Mouse (Mus musculus) stomach, embryonic 15.5 days (tissue): ENCODE measurements around the gene Serpina9. TPM values are rescaled to one million over a fixed set of nuclear protein-coding genes. Genes with fewer than 3 reads are reported as not detected.

Experiments used
- ATAC-seq: fragments of 200-750 bp; cut with Nextera tagmentation; 2 replicates; pipeline ENCODE4 v1.8.0; 2017; ENCODE audit warnings: low read depth, moderate number of reproducible peaks, moderate TSS enrichment; ENCODE audit not compliant: insufficient read depth, low FRiP score
- H3K27ac ChIP-seq: fragments of 300-500 bp; sonication (generic); 2 replicates; pipeline ENCODE4 v1.5.1; 2015; ENCODE audit warnings: mild to moderate bottlenecking, inconsistent platforms
- H3K27me3 ChIP-seq: fragments of 300-500 bp; sonication (generic); replicated peaks from 2 replicates; pipeline ENCODE4 v1.6.1; 2015; ENCODE audit warnings: inconsistent platforms
- H3K36me3 ChIP-seq: fragments of 300-500 bp; sonication (generic); 2 replicates; pipeline ENCODE4 v1.6.1; 2015; ENCODE audit warnings: inconsistent platforms
- H3K4me1 ChIP-seq: fragments of 300-500 bp; sonication (generic); 2 replicates; pipeline ENCODE4 v1.6.1; 2015; ENCODE audit warnings: inconsistent platforms
- H3K4me2 ChIP-seq: fragments of 300-500 bp; sonication (generic); 2 replicates; pipeline ENCODE4 v1.6.1; 2015; ENCODE audit warnings: mild to moderate bottlenecking, inconsistent platforms
- H3K4me3 ChIP-seq: fragments of 300-500 bp; sonication (generic); replicated peaks from 2 replicates; pipeline ENCODE4 v1.5.1; 2015; ENCODE audit warnings: inconsistent platforms
- H3K9ac ChIP-seq: fragments of 300-500 bp; sonication (generic); 2 replicates; pipeline ENCODE4 v1.6.1; 2015; ENCODE audit warnings: inconsistent platforms
- H3K9me3 ChIP-seq: fragments of 300-500 bp; sonication (generic); 2 replicates; pipeline ENCODE4 v1.6.1; 2016; ENCODE audit warnings: inconsistent platforms
- WGBS: fragments of 180-500 bp; shearing (Covaris S2); methylation state at CpG from one replicate; pipeline ENCODE4 v1.1.7; 2015; 5-methylcytosine and 5-hydroxymethylcytosine counted together
- polyA plus RNA-seq: library from polyadenylated mRNA; unstranded; fragments of >200 nt; fragmentation: Nextera tagmentation; extraction: Ambion mirVana; gene quantifications from 2 replicates; pipeline ENCODE4 v1.2.1, GENCODE M21; 2015

Serpina9 gene
- not detected in 2 replicates for polyA plus RNA-seq

GRCm38 (mm10) chr12:104013620-104014019 is at the start of gene Serpina9:
Serpina9 (minus strand) TSS chr12:104013755.
- Histone ChIP-seq H3K9me3 (no peaks in the 10 kb centered on the region), H3K27me3 (no peaks in the 10 kb centered on the region), H3K4me3 (no peak within 1 kb of the TSS), H3K9ac (no peak within 1 kb of the TSS), H3K4me1 (no peaks in the 10 kb centered on the region), H3K27ac (no peak within 1 kb of the TSS), H3K36me3 (no peaks in the 10 kb centered on the region), H3K4me2 (no peak within 1 kb of the TSS)
- ATAC-seq, result no peak
- WGBS, result 74% methylated on average over 6 of the region's 6 CpGs

GRCm38 (mm10) chr12:104061862-104062261 is 48.3 kb upstream of the Serpina9 start:
- no peaks in the 10 kb centered on the region for H3K9me3 ChIP-seq
- H3K27ac ChIP-seq, result no peak overlapping the region
- WGBS, result 40% methylated on average over 2 of the region's 2 CpGs
- no peak overlapping the region for H3K9ac ChIP-seq
- no peaks in the 10 kb centered on the region for H3K27me3 ChIP-seq
- no peak for ATAC-seq
- H3K4me3 ChIP-seq, result no peak overlapping the region
- H3K4me1 ChIP-seq, result no peaks in the 10 kb centered on the region
- H3K36me3 ChIP-seq, result no peaks in the 10 kb centered on the region
- no peak overlapping the region for H3K4me2 ChIP-seq

GRCm38 (mm10) chr12:104060126-104060525 is 46.6 kb upstream of the Serpina9 start:
- Histone ChIP-seq H3K9ac (no peak overlapping the region), H3K36me3 (no peaks in the 10 kb centered on the region), H3K4me3 (no peak overlapping the region), H3K27ac (no peak overlapping the region), H3K4me2 (no peak overlapping the region), H3K4me1 (no peaks in the 10 kb centered on the region), H3K27me3 (no peaks in the 10 kb centered on the region), H3K9me3 (no peaks in the 10 kb centered on the region)
- WGBS, result 77% methylated on average over 6 of the region's 6 CpGs
- no peak for ATAC-seq

DNA sequence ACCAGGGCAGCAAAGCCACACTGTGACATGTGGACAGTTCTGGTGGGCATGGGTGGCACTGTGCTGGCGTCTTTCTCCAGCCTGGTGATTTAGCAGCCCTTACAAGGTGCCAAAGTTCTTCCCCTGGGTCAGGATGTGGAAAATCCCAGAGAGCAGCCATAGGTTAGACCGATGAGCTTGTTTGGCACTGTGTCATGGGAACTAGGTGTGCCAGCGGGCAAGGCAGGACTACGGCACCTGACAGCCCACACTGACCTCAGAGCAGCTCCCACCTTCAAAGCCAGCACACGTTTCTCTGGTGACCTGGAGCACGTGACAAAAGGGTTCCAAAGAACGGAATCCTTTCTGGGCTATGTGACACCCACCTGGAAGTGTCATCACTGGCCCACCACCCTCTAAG is 44.0 kb upstream of the Serpina9 start:
- Histone ChIP-seq H3K9ac (no peak overlapping the region), H3K4me1 (no peaks in the 10 kb centered on the region), H3K4me3 (no peak overlapping the region), H3K27me3 (no peaks in the 10 kb centered on the region), H3K27ac (no peak overlapping the region), H3K36me3 (no peaks in the 10 kb centered on the region), H3K9me3 (no peaks in the 10 kb centered on the region), H3K4me2 (no peak overlapping the region)
- WGBS, result 80% methylated on average over 7 of the region's 7 CpGs
- no peak for ATAC-seq

GRCm38 (mm10) chr12:104057050-104057449 is 43.5 kb upstream of the Serpina9 start:
- no peak overlapping the region for H3K4me2 ChIP-seq
- WGBS, result 24% methylated on average over 4 of the region's 4 CpGs
- H3K9me3 ChIP-seq, result no peaks in the 10 kb centered on the region
- H3K9ac ChIP-seq, result no peak overlapping the region
- no peak overlapping the region for H3K4me3 ChIP-seq
- H3K27me3 ChIP-seq, result no peaks in the 10 kb centered on the region
- no peaks in the 10 kb centered on the region for H3K36me3 ChIP-seq
- no peak for ATAC-seq
- no peak overlapping the region for H3K27ac ChIP-seq
- no peaks in the 10 kb centered on the region for H3K4me1 ChIP-seq

GRCm38 (mm10) chr12:104055755-104056154 is 42.2 kb upstream of the Serpina9 start:
- Histone ChIP-seq H3K4me2 (no peak overlapping the region), H3K4me3 (no peak overlapping the region), H3K27me3 (no peaks in the 10 kb centered on the region), H3K9ac (no peak overlapping the region), H3K36me3 (no peaks in the 10 kb centered on the region), H3K27ac (no peak overlapping the region), H3K9me3 (no peaks in the 10 kb centered on the region), H3K4me1 (no peaks in the 10 kb centered on the region)
- no peak for ATAC-seq
- 75% methylated on average over 8 of the region's 8 CpGs for WGBS

GRCm38 (mm10) chr12:104053995-104054394 is 40.4 kb upstream of the Serpina9 start:
- ATAC-seq, result no peak; the same call in 1 of the 2 replicates
- H3K9me3 ChIP-seq, result no peaks in the 10 kb centered on the region
- no peak overlapping the region for H3K4me2 ChIP-seq
- no peaks in the 10 kb centered on the region for H3K4me1 ChIP-seq
- no peaks in the 10 kb centered on the region for H3K27me3 ChIP-seq
- H3K36me3 ChIP-seq, result no peaks in the 10 kb centered on the region
- H3K27ac ChIP-seq, result no peak overlapping the region
- 60% methylated on average over 1 of the region's 1 CpGs for WGBS
- H3K9ac ChIP-seq, result no peak overlapping the region
- no peak overlapping the region for H3K4me3 ChIP-seq

DNA sequence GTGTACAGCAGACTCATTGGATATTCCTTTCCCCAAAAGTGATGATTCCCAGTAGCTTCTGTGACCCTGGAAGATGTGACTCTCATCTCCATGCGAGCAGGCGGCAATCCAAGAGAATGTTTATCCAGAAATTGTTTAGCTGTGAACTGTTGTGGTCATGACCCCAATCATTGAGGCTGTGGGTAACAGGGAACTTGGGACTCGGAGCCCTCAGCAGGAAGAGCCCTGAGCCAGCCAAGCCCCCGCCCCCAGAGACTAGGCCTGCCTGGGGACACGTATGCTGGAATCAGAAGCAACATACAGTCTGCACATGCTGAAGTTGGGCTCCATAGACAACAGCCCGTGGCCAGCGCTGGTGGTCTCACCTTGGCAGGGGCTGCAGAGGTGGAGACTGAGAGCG is 32.2 kb upstream of the Serpina9 start:
- Histone ChIP-seq H3K9me3 (no peaks in the 10 kb centered on the region), H3K4me1 (no peaks in the 10 kb centered on the region), H3K9ac (no peak overlapping the region), H3K27me3 (no peaks in the 10 kb centered on the region), H3K4me3 (no peak overlapping the region), H3K27ac (no peak overlapping the region), H3K4me2 (no peak overlapping the region), H3K36me3 (no peaks in the 10 kb centered on the region)
- 67% methylated on average over 8 of the region's 8 CpGs for WGBS
- ATAC-seq, result no peak

DNA sequence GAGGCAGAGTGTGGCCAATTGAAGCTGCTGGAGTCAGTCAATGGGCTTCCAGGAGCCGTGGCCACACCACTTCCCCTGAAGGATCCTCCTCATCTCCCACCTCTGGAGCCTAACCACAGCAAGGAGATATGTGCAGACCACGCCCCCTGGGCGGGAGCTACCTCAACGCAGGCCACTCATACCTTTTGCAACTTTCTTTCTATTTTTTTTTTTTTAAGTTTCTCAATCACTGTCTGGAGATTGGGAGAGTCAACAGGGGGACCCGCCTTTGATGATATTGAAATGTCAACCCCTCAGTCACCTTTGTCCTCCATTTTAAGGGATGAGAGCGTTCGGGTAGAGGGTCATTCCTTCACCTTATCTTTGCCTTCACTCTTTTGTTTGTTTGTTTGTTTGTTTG is 30.8 kb upstream of the Serpina9 start, which contains the start of gene Serpina12:
Gene Serpina12 (minus strand): TSS at position 101 of the 400 bp plus-strand sequence.
- no peaks in the 10 kb centered on the region for H3K4me1 ChIP-seq
- WGBS, result 80% methylated on average over 7 of the region's 7 CpGs

GRCm38 (mm10) chr12:104042753-104043152 is 29.2 kb upstream of the Serpina9 start:
- no peak overlapping the region for H3K4me2 ChIP-seq
- H3K27ac ChIP-seq, result no peak overlapping the region
- H3K9ac ChIP-seq, result no peak overlapping the region
- no peak overlapping the region for H3K4me3 ChIP-seq
- H3K4me1 ChIP-seq, result no peaks in the 10 kb centered on the region
- 86% methylated on average over 2 of the region's 2 CpGs for WGBS
- no peak for ATAC-seq
- no peaks in the 10 kb centered on the region for H3K27me3 ChIP-seq
- H3K9me3 ChIP-seq, result no peaks in the 10 kb centered on the region
- H3K36me3 ChIP-seq, result no peaks in the 10 kb centered on the region

More for the DNA sequence above, 30.8 kb upstream of the Serpina9 start, which contains the start of gene Serpina12:
- no peak for ATAC-seq
- Histone ChIP-seq H3K36me3 (no peaks in the 10 kb centered on the region), H3K4me2 (no peak within 1 kb of the TSS), H3K9me3 (no peaks in the 10 kb centered on the region), H3K27me3 (no peaks in the 10 kb centered on the region), H3K4me3 (no peak within 1 kb of the TSS), H3K9ac (no peak within 1 kb of the TSS), H3K27ac (no peak within 1 kb of the TSS)

GRCm38 (mm10) chr12:104041401-104041800 is 27.8 kb upstream of the Serpina9 start:
- ATAC-seq, result no peak
- Histone ChIP-seq H3K4me2 (no peak overlapping the region), H3K27ac (no peak overlapping the region), H3K27me3 (no peaks in the 10 kb centered on the region), H3K4me1 (no peaks in the 10 kb centered on the region), H3K36me3 (no peaks in the 10 kb centered on the region), H3K9me3 (no peaks in the 10 kb centered on the region), H3K4me3 (no peak overlapping the region), H3K9ac (no peak overlapping the region)
- WGBS, result 68% methylated on average over 6 of the region's 6 CpGs

DNA sequence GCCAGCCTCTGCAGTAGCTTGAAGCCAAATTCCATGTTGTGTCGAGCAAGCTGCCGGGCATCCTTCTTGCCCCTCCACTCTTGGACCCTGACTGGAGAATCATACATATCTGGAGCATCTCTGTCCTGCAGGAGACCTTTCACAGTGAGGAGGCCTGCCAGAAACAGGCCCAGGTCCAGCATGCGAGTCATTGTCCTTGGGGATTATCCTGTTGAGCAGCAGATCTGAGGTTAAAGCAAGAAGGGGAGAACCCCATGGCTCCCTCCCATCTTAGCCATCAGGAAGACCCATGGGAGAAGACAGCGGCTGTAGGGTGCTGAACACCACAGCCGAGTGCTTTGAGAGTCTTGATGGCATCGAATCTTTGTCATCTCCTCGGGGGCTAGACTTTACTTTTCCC is 24.6 kb upstream of the Serpina9 start:
- H3K27me3 ChIP-seq, result no peaks in the 10 kb centered on the region
- no peak overlapping the region for H3K4me2 ChIP-seq
- ATAC-seq, result no peak
- no peak overlapping the region for H3K9ac ChIP-seq
- no peaks in the 10 kb centered on the region for H3K9me3 ChIP-seq
- no peak overlapping the region for H3K4me3 ChIP-seq
- WGBS, result 86% methylated on average over 7 of the region's 7 CpGs
- H3K36me3 ChIP-seq, result no peaks in the 10 kb centered on the region
- no peak overlapping the region for H3K27ac ChIP-seq
- H3K4me1 ChIP-seq, result no peaks in the 10 kb centered on the region

DNA sequence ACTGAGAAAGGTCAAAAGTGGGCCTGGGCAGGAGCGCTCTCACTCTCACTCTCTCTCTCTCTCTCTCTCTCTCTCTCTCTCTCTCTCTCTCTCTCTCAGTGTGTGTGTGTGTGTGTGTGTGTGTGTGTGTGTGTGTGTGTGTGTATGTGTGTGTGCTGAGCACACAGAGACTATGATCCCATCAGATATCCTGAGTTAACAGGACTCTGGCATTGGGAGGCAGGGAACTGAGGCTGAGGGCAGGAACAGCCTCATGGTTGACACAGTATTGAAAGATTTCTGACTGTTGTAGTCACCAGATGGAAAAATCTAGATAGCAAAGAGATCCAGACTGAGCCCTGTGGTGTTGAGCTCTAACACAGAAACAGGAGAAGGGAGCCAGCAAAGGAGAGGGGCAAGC is 20.2 kb upstream of the Serpina9 start:
- no peak for ATAC-seq
- H3K9ac ChIP-seq, result no peak overlapping the region
- WGBS, result 90% methylated on average over 1 of the region's 1 CpGs
- no peaks in the 10 kb centered on the region for H3K27me3 ChIP-seq
- H3K9me3 ChIP-seq, result no peaks in the 10 kb centered on the region
- H3K4me1 ChIP-seq, result no peaks in the 10 kb centered on the region
- H3K36me3 ChIP-seq, result no peaks in the 10 kb centered on the region
- no peak overlapping the region for H3K4me3 ChIP-seq
- no peak overlapping the region for H3K4me2 ChIP-seq
- no peak overlapping the region for H3K27ac ChIP-seq
